Mouse (Mus musculus): ENCODE results near the gene Amer3.
"Not testable (repeated sequence)": the region's sequence is repeated elsewhere in the genome, so short reads cannot be mapped to it uniquely, and the experiment has no call there.

Amer3 gene

GRCm38 (mm10) chr1:34578851-34579781 lies at the start of gene Amer3:
Gene Amer3 (plus strand): TSS chr1:34579657.
- peak; percentile 52 to 83 for DNase-seq (ENCODE audit: low spot score in 2 of 2)

GRCm38 (mm10) chr1:34534574-34534973 lies 44.9 kb upstream of the Amer3 start:
- not testable (repeated sequence) for DNase-seq (ENCODE audit: low spot score in 2 of 2)

DNA sequence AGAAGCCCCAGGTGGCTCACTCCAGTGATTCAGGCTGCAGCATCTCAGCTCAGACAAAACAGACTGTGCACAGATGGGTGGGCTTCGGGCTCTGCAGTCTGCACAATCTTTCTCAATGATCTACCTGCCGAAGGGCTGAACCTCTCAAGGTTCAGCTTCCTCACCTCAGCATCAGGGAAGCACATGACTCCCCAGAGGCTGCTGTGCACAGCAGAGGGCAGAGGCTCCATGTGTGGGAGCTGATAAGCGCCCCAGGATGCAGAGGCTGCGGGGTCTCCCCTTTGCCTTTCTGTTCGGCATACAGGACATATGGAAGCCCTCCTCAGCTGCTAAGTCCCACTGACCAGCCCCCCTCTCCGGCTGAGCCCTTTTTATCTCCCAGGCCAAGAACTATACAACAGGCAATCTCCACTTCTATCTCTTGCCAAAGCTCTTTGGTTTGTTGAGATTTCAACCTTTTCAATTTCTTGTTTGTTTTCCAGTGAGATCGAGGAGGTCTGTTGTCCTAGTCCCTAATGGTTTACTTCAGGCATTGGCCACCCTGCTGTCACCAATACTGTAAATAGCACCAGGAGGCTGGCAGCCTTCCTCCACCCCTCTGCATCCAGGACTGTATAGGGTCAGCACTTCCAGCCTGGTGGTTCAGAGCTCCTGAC lies 44.3 kb upstream of the Amer3 start, which contains the start of gene Cfc1:
Gene Cfc1, plus strand, starts transcription at position 606 of the 656 bp plus-strand sequence.
- not testable (repeated sequence) for DNase-seq (ENCODE audit: low spot score in 2 of 2)

GRCm38 (mm10) chr1:34536291-34536766 lies 43.1 kb upstream of the Amer3 start:
- no peak for DNase-seq (ENCODE audit: low spot score in 2 of 2)

- DNase-seq (ENCODE audit: low spot score in 2 of 2) = no peak
Measured at GRCm38 (mm10) chr1:34536767-34537485, 42.5 kb upstream of the Amer3 start.

GRCm38 (mm10) chr1:34547074-34547473 lies 32.4 kb upstream of the Amer3 start:
- no peak for DNase-seq (ENCODE audit: low spot score in 2 of 2)

DNA sequence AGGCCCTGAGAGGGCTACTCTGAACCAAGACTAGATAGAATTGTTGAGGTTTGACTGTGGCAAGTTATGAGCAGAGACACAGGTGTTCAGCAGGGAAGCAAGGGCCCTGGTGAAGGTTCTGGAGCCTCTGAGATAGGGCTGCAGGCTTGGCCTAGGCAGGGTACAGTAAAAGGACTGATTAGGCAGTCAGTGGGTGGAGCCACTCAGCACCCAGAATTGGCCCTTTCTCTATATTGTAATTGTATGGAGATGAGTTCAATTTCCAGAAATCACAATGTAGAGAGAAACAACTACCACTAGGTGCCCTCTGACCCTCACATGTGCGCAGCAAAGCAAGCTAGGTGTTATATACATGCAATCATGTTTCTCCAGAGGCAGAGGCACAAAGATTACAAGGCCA lies 25.8 kb upstream of the Amer3 start:
- DNase-seq (ENCODE audit: low spot score in 2 of 2) = no peak

DNA sequence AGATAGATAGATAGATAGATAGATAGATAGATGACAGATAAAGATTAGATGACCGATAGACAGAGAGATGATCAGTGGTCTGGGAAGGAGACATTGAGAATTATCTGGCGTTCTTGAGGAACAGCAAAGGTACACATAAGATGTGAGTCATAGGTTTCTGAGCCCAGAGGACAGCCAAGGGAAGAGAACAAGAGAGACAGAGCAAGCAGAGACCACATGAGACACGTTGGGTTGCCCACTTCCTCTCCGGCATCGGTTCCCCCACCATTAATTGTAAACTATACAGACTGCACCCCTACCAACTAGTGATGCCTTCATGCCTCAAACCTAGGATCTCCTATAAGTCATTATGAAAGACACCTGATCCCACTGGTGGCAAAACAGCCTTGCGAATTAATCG lies 25.2 kb upstream of the Amer3 start:
- DNase-seq (ENCODE audit: low spot score in 2 of 2) = no peak

DNA sequence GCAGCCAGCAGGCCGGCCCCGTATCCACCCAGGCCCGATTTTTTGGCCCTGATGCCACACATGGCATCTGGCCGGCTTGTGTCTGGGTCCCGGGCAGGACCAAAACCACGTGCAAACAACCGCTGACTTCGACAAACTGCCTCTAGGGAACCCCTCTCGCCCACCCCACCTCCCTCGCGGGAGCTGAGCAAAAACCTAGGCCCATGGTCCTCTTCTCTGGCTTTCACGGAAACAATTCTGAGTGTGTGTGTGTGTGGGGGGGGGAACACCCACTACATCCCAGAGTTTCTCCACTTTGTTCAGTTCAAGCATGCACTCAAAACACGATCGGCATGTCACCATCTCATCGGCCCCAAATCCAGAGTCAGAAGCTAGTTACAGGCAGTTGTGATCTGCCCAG lies 18.6 kb upstream of the Amer3 start, which contains the start of gene Prss40:
Gene Prss40, minus strand, starts transcription at position 101 of the 400 bp plus-strand sequence.
- DNase-seq (ENCODE audit: low spot score in 2 of 2) = no peak

- DNase-seq (ENCODE audit: low spot score in 2 of 2) = no peak
Measured at GRCm38 (mm10) chr1:34564383-34565045, 14.9 kb upstream of the Amer3 start.

DNA sequence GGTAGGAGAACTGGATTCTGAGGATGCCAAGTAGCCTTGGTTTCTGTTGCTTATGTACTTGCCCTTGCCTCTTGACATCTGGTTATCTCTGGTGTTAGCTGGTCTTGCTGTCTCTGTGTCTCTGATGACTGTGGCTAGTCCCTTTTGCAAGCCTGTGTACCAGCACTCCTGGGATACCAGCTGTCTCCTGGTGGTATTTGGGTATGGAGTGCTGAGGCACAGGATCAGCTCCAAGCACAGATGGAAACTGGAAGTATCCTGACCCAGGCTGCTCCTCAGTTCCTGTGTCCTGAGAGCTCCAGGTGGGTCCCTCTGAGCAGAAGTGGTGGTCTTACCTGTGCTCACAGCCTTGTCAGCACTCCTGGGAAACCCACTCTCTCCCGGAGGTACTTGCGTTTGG lies 11.3 kb upstream of the Amer3 start:
- no peak for DNase-seq (ENCODE audit: low spot score in 2 of 2)

DNA sequence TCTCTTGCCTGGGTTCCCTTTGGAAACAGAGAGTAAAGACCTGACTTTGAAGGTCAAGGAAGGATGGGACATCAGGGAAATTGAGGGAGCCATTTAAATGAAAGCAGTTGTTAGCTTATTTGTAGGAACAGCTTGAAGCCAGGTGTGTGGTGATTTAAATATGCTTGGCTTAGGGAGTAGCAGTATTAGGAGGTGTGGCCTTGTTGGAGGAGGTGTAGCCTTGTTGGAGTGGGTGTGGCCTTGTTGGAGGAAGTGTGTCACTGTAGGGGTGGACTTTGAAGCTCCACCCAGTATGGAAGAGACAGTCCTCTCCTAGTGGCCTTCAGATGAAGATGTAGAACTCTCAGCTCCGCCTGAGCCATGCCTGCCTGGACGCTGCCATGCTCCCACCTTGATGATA lies 9.6 kb upstream of the Amer3 start:
- DNase-seq (ENCODE audit: low spot score in 2 of 2) = no peak

- DNase-seq (ENCODE audit: low spot score in 2 of 2) = no peak
Measured at GRCm38 (mm10) chr1:34571431-34571830, 8.0 kb upstream of the Amer3 start.

GRCm38 (mm10) chr1:34573221-34573620 lies 6.2 kb upstream of the Amer3 start:
- no peak for DNase-seq (ENCODE audit: low spot score in 2 of 2)

DNA sequence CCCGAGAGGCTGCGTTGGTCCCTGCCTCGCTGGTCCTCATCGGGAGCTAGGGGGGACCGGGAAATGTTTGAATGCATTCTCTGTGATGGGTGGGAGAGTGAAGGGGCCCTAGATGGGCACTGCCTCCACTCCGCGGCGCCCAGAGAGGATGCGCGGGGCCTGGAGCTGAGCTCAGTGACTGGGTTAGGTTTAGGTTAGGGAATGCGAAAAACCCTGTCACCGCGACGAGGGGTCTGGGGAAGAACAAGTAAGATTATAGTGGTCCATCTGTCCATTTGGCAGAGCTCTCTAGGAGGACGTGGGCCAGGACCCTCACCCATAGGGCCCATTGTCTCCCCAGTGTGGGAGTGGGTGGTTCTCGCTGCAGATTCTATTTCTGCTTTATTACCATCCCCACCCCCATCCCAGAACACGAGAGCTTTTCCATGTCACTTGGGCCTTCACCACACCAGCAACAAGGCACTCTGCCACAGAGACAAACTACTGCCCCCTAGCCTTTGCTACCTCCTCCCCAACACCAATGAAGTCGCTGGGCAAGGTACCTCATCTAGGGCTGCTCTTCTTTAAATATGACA lies 412 bp downstream of the Amer3 start:
- no peak for DNase-seq (ENCODE audit: low spot score in 2 of 2)

DNA sequence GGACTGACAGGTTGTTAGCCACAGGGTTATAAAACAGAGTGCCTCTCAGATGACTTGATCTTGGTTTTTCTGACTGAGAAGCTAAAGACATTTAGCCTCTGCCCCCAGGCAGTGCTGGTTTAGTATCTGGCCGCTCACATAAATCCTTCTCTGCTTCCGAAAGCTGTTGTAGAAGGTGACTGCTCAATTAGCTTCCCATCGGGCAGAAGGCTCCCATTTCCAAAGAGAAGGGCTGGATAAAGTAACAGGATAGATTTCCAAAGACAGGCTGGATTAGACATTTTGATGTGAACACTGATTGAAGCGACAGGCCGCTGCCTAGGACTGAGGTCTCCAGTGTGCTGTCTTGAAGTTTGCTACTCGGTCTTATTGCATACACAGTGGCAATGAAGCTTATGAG lies 2.8 kb downstream of the Amer3 start:
- no peak for DNase-seq (ENCODE audit: low spot score in 2 of 2)

GRCm38 (mm10) chr1:34583821-34584263 lies 4.4 kb downstream of the Amer3 start:
- no peak for DNase-seq (ENCODE audit: low spot score in 2 of 2)

GRCm38 (mm10) chr1:34584736-34585135 lies 5.3 kb downstream of the Amer3 start:
- no peak for DNase-seq (ENCODE audit: low spot score in 2 of 2)

DNA sequence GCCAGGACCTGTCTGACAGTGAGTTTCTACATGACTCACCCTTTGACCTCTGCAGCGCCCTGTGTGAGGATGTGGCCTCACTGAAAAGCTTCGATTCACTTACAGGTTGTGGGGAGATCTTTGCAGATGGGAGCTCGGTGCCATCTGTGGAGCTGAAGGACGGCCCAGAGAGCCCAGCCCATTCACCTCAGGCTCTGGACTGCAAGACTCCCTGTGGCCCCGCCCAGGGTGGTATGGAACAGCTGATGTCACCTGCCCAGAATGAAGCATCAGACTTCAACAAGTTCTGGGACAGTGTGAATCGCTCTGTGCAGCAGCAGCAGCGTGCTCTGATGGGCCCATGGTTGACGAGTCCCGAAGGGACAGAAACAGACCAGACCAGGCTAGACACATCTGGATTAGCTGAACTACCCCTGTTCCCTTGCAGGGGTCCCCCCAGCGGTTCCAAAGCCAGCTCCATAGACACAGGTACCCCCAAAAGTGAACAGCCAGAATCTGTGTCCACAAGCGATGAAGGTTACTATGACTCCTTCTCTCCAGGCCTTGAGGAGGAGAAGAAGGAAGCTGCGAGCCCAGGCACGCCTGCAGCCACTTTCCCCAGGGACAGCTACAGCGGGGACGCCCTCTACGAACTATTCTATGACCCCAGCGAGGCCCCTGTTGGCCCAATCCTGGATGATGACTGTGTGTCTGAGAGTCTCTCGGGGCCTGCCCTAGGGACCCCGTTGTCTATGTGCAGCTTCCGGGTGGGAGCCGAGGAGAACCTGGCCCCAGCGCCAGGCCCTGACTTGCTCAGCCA lies 8.0 kb downstream of the Amer3 start:
- no peak for DNase-seq (ENCODE audit: low spot score in 2 of 2)

- no peak for DNase-seq (ENCODE audit: low spot score in 2 of 2)
Measured at GRCm38 (mm10) chr1:34600000-34600399, 20.5 kb downstream of the Amer3 start.

Measured in spleen, postnatal 4 days (tissue).